Mouse (Mus musculus): ENCODE data around the gene Micu1. TPM values are rescaled to one million over a fixed set of nuclear protein-coding genes. Genes with fewer than 3 reads are reported as not detected.

Gene Micu1
- polyA plus RNA-seq, 1 experiment, result not detected

DNA sequence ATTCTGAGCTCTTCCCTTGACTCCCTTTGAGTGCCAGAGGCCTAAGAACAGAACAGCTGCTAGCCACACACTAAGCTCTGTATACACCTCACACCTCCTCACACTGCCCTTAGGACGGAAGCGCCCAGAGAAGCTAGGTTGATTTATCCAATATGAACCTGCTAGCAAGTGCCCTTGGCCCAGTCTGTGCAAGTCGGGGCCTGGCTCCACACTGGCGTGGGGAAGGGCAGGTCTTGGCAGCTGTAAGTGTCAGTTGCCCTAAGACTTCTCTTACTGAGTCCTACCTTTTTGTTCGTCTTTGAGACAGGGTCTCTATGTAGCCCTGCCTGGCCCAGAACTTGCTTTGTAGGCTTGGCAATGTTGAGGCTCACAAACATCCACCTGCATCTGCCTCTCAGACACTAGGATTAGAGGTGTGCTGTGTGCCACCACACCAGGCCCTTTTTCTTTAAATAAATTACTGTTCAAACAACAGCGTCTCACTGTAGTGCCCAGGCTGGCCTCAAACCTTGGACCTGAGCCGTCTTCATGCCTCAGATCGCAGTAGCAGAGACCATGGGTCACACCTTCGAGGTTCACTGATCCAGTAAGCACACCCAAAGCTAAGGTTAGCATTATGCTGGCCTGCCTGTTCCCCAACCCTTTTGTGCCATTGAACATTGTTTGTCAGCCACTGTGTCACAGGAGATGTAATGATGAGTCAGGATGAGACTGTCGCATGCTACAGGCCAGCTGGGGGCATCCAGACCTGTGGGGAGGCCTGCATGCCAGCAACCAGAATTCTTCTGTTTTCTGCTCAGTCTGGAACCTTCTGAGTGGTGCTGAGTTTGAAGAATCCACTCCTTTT, 182.3 kb downstream of the Micu1 start:
- no peak for TF ChIP-seq CTCF (IDR thresholded peaks at IDR 0.05; ENCODE audit: insufficient read depth, low read depth, low read length)
- Histone ChIP-seq H3K4me3 (ENCODE audit: insufficient read depth, low read depth, low read length) (no peak overlapping the region), H3K27ac (ENCODE audit: insufficient read depth, low read depth, low read length) (no peak overlapping the region), H3K4me1 (ENCODE audit: control insufficient read depth, insufficient read depth, low read length) (peaks cover 25% of the 10 kb centered on the region)
- 78% methylated on average over 10 of the region's 10 CpGs for WGBS

DNA sequence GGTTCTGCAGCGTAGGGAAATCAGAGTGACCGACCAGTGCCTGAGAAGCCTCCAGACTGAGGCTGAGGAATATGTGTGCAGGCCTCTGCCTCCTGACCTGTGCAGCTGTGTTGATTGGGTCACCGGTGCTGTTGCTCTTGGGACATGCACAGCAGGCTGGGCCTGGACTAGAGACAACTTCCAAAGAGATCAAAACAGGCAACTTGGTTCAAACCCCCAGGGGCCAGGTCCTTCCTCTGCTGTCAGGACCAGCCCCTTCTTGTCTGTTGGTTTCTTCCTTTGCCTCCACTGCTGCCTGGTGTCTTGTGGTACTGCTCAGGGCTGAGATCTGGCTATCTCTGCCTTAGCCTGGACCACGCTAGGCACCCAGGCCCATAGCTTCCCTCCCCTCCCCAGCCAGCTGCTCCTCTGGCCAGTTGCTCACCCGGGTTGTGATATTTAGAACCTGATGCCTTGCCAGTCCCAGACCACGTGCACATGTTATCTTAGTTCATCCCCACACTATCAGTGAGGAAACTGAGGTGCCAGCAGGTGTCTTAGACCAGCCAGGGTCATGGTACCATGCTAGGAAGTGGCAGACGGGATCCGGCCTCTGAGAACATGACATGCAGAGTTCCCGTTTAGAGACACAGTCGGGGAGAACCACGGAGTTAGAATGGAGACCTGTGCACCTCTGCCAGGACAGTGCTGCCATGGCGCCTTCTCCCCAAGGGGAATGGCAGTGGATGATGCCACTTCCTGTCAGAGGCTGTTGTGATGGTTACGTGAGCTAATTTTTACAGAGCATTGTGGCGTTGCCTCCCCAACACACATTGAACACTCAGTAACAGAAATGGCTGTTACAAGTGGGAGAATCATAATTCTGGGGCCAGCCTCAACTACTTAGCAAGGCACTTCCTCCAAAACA, 183.2 kb downstream of the Micu1 start:
- no peak for TF ChIP-seq CTCF (IDR thresholded peaks at IDR 0.05; ENCODE audit: insufficient read depth, low read depth, low read length)
- TF ChIP-seq POLR2A (IDR thresholded peaks at IDR 0.05; ENCODE audit: insufficient read depth, low read depth, low read length), result no peak
- 81% methylated on average over 14 of the region's 14 CpGs for whole genome bisulfite sequencing
- H3K27ac ChIP-seq (ENCODE audit: insufficient read depth, low read depth, low read length), result no peak overlapping the region; the same call in 1 of the 2 replicates

DNA sequence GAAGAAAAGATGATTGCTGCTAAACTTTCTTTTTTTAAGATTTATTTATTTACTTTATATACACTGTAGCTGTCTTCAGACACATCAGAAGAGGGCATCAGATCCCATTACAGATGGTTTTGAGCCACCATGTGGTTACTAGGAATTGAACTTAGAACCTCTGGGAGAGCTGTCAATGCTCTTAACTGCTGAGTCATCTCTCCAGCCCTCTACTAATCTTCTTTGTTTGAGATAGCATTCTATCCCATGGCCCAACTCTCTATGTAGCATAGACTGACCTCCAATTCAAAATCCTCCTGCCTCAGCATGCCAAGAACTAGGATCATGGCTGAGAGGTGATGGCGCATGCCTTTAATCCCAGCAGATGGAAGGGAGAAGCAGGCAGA, 183.8 kb downstream of the Micu1 start:
- 100% methylated on average over 1 of the region's 1 CpGs for WGBS
- TF ChIP-seq CTCF (IDR thresholded peaks at IDR 0.05; ENCODE audit: insufficient read depth, low read depth, low read length) (no peak), POLR2A (IDR thresholded peaks at IDR 0.05; ENCODE audit: insufficient read depth, low read depth, low read length) (no peak)
- Histone ChIP-seq H3K4me1 (ENCODE audit: control insufficient read depth, insufficient read depth, low read length) (peaks cover 33% of the 10 kb centered on the region), H3K27ac (ENCODE audit: insufficient read depth, low read depth, low read length) (no peak overlapping the region), H3K4me3 (ENCODE audit: insufficient read depth, low read depth, low read length) (no peak overlapping the region)

More for the DNA sequence above, 183.2 kb downstream of the Micu1 start:
- Histone ChIP-seq H3K4me1 (ENCODE audit: control insufficient read depth, insufficient read depth, low read length) (peaks cover 32% of the 10 kb centered on the region), H3K4me3 (ENCODE audit: insufficient read depth, low read depth, low read length) (no peak overlapping the region)

DNA sequence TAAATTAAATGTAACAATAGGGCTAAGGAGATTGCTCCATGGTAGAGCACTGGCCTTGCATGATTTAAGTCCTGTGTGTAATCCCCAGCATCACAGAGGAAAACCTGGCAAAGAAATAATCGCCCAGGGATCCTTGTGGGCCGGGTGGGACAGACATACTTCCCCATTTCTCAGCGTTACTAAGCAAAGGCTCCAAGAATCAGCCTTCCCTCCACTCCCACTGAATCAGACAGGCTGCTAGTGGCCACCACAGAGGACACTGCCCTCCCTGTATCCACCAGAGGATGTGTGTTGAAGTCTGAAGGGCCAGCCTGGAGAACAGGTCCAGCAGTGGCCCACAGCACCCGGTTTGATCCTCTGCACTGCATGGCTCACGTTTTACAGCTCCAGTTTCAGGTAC, 185.2 kb downstream of the Micu1 start:
- Histone ChIP-seq H3K27ac (ENCODE audit: insufficient read depth, low read depth, low read length) (no peak overlapping the region), H3K4me3 (ENCODE audit: insufficient read depth, low read depth, low read length) (no peak overlapping the region)
- no peak for TF ChIP-seq CTCF (IDR thresholded peaks at IDR 0.05; ENCODE audit: insufficient read depth, low read depth, low read length)
- TF ChIP-seq POLR2A (IDR thresholded peaks at IDR 0.05; ENCODE audit: insufficient read depth, low read depth, low read length), result no peak

GRCm38 (mm10) chr10:59889339-59889738, 187.1 kb downstream of the Micu1 start:
- TF ChIP-seq CTCF (IDR thresholded peaks at IDR 0.05; ENCODE audit: insufficient read depth, low read depth, low read length) (no peak), POLR2A (IDR thresholded peaks at IDR 0.05; ENCODE audit: insufficient read depth, low read depth, low read length) (no peak)
- no peak overlapping the region for H3K27ac ChIP-seq (ENCODE audit: insufficient read depth, low read depth, low read length)
- H3K4me1 ChIP-seq (ENCODE audit: control insufficient read depth, insufficient read depth, low read length), result peaks cover 37% of the 10 kb centered on the region
- 76% methylated on average over 7 of the region's 7 CpGs for WGBS
- no peak overlapping the region for H3K4me3 ChIP-seq (ENCODE audit: insufficient read depth, low read depth, low read length)

More for the DNA sequence above, 185.2 kb downstream of the Micu1 start:
- H3K4me1 ChIP-seq (ENCODE audit: control insufficient read depth, insufficient read depth, low read length), result peaks cover 30% of the 10 kb centered on the region
- 80% methylated on average over 5 of the region's 5 CpGs for WGBS

DNA sequence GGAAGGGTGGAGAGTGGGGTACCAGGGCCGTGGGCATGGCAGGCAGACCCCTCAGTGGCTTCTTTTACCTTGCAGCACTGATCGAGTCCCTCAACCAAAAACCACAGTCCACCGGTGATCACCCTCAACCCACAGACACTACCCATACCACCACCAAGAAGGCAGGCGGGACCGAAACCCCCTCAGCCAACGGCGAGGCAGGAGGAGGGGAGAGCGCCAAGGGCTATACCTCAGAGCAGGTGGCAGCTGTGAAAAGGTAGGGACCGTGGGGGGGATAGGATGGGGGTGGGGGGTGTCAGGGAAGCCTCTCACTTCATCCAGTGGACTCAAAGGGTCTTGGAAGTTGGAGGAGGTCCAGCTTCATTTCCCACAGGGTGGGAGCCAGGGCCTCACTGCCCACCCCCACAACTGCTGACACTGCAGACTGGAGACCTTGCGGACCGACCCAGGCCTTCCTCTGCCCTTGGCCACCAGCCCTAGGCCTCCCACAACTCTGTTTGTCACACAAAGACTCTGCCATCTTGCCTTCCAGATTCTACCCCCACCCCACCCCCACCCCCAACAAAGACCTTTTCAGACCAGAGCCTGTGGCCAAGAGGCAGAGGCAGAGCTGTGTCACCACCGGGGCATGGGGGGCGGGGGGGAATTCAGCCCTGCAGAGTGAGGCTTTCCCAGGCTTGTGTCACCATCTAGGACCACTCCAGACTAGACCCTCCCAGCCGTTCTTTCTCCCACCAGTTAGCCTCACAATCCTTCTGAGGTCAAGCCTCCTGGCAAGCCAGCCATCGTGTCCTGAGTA, 187.9 kb downstream of the Micu1 start:
- Histone ChIP-seq H3K4me3 (ENCODE audit: insufficient read depth, low read depth, low read length) (no peak overlapping the region), H3K4me1 (ENCODE audit: control insufficient read depth, insufficient read depth, low read length) (peaks cover 38% of the 10 kb centered on the region), H3K27ac (ENCODE audit: insufficient read depth, low read depth, low read length) (peak overlapping the region; percentile 38; the same call in 1 of the 2 replicates)
- WGBS, result 59% methylated on average over 15 of the region's 15 CpGs
- TF ChIP-seq CTCF (IDR thresholded peaks at IDR 0.05; ENCODE audit: insufficient read depth, low read depth, low read length) (no peak), POLR2A (IDR thresholded peaks at IDR 0.05; ENCODE audit: insufficient read depth, low read depth, low read length) (no peak)

DNA sequence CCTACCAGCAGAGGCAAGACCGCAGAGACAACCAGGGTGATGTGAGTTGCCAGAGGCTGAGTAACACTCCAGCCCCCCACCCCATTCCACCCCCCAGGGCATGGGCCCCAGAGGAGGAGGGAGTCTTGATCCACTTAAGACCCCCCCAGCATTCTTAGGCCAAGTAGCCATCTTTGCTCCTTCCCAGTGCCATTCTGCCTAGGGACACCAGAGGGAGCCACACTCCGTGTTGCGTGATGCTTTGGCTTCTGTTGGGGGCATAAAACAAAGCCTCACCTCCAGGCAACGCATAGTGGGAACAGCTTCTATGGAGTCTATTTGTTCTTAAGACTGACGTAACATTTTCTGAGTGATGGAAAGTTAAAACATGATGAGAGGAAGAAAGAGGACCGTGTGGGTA, 190.7 kb downstream of the Micu1 start:
- WGBS, result 16% methylated on average over 6 of the region's 6 CpGs
- TF ChIP-seq CTCF (IDR thresholded peaks at IDR 0.05; ENCODE audit: insufficient read depth, low read depth, low read length) (peak; percentile 88), POLR2A (IDR thresholded peaks at IDR 0.05; ENCODE audit: insufficient read depth, low read depth, low read length) (no peak)
- Histone ChIP-seq H3K4me3 (ENCODE audit: insufficient read depth, low read depth, low read length) (no peak overlapping the region), H3K27ac (ENCODE audit: insufficient read depth, low read depth, low read length) (no peak overlapping the region), H3K4me1 (ENCODE audit: control insufficient read depth, insufficient read depth, low read length) (peaks cover 54% of the 10 kb centered on the region)

All from olfactory bulb, adult 2 months (tissue).